Mouse (Mus musculus) ES-Bruce4 (cell line): ENCODE measurements around the gene Trim14.

Experiments
- CTCF ChIP-seq: IDR thresholded peaks from one replicate; pipeline ENCODE4 v1.8.1; 2011; ENCODE audit warnings: low read depth, low read length
- POLR2A ChIP-seq: IDR thresholded peaks from one replicate; pipeline ENCODE4 v1.8.1; 2011; ENCODE audit warnings: low read length; ENCODE audit not compliant: insufficient read depth

DNA sequence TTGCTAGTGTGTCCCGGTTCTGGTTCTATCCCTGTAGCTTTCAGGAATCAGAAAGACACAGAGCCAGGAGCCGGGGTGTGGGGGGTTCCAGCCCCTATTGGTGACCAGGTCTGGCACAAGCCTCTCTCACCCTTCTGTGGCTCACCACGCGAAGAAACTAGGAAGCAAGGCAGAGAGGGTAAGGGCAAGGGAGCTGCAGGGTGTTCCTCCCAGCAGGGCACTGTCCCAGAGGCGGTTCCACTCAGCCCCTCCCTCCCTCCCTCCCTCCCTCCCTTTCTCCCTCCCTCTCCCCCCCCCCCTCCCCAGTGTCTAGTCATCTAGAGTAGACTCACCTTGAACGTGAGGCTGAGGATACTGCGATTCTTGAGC, 8.4 kb downstream of the Trim14 start:
- TF ChIP-seq CTCF = no peak
- no peak for TF ChIP-seq POLR2A
